Mouse (Mus musculus) cerebellum, postnatal 4 days (tissue): ENCODE results near the gene Ceacam20.
A peak's percentile ranks its signal among the peaks of the same experiment; 100 is the strongest.
"Not testable (repeated sequence)": the region's sequence is repeated elsewhere in the genome, so short reads cannot be mapped to it uniquely, and the experiment has no call there.

ENCODE experiments used
- DNase-seq, 2 experiments: peaks; one replicate each; pipeline ENCODE4 v3.0.0; 2022; ENCODE audit warnings: low spot score in 2 of 2, mixed read lengths in 1 of 2

The Ceacam20 gene

DNA sequence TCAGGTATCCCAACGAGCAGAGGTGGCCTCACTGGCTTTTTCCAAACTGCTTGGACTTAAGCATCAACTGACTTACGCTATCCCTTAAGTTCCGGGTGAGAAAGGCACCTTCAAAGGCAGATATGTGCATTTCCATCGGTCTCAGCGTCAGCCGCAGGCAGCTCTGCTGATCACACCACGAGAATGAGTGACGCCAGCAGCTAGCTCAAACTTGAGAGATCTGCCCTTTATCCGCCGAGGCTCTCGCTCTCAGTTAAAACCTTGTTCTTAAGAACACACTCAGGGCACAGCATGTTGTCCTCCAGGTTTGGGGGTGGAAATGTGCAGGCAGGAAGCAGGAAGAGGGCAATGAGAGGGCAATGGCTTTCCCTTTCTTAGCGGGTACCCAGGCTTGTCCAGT lies 16.3 kb upstream of the Ceacam20 start:
- DNase-seq, result no peak

DNA sequence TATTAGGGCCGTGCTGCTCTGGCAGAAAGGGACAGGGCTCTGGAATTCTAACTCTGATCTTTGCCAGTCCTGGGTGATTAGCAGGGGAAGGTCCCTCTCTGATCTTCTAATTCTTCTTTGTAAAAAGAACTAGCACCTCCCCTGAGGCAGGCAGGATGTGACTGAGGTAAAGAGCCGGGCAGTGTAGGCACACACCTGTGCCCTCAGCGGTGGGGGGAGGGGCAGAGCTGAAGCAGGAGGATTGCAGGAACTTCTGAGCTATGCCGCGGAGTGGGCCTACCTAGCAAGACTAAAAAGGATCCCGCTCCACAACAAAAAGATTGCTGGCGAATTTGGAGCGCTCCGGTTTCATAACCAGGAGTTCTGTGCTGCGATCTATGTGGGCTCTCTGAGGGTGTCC lies 15.2 kb upstream of the Ceacam20 start:
- no peak for DNase-seq

DNA sequence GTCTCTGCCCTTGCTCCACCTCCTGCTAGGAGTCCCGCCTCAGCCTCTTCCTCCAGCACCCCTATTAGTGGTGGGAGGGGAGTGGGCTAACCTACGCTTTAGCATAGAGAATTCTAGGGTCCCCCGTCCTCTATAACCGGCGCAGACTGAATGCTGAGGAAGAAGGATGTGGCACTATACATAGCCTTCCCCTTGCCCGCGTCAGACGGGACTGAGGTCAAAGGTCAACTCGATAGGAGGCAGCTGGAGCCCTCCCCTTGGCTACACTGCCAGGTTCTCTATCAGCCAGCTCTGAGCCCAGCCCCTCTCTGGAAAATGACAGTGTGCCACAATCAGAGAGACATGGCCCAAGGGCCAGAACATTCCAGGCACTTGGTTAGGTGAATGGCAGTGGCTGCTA lies 14.6 kb upstream of the Ceacam20 start, which contains the start of gene Igsf23:
Gene Igsf23, minus strand, starts transcription at position 168 of the 400 bp plus-strand sequence.
- no peak for DNase-seq

- DNase-seq, result no peak
These were observed 12.8 kb upstream of the Ceacam20 start for GRCm38 (mm10) chr7:19952320-19952986.

- DNase-seq, result no peak
These were observed 12.2 kb upstream of the Ceacam20 start for GRCm38 (mm10) chr7:19953054-19953453.

- DNase-seq, result no peak
These were observed 9.4 kb upstream of the Ceacam20 start for GRCm38 (mm10) chr7:19955861-19956260.

- peak; percentile 52 to 83 for DNase-seq
These were observed 8.9 kb upstream of the Ceacam20 start for GRCm38 (mm10) chr7:19956341-19956781.

DNA sequence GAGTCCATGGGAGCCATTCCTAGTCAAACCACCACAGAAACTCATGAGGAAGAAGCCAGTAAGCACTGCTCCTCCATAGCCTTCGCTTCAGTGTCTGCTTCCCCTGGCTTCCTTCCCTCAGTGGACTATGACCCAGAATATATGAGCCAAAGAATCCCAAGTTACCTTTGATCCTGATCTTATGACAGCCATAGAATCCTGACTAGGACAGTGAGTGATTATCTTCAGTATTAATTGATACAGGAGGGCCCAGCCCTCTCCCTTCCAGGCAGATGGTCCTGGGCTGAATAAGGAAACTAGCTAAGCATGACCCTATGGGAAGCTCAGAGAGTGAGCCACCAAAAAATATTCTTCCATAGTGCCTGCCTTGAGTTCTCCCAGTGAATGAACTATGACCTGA lies 2.8 kb upstream of the Ceacam20 start:
- DNase-seq, result no peak

DNA sequence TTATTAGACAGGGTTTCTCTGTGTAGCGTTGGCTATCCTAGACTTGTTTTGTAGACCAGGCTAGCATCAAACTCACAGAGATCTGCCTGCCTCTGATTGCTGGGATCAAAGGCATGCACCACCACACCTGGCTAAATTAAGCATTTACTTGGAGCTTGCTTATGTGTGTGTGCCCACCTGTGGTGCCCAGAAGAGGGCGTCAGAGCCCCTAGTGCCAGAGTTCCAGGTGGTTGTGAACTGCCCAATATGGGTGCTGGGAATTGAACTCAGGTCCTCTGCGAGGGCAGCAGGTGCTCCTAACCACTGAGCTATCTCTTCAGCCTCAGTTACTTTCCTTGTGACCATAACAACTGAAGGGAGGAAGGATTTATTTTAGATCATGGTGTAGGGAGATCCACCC lies 3.9 kb downstream of the Ceacam20 start:
- DNase-seq, result no peak

GRCm38 (mm10) chr7:19969541-19970090 lies 4.4 kb downstream of the Ceacam20 start:
- DNase-seq, result no peak

DNA sequence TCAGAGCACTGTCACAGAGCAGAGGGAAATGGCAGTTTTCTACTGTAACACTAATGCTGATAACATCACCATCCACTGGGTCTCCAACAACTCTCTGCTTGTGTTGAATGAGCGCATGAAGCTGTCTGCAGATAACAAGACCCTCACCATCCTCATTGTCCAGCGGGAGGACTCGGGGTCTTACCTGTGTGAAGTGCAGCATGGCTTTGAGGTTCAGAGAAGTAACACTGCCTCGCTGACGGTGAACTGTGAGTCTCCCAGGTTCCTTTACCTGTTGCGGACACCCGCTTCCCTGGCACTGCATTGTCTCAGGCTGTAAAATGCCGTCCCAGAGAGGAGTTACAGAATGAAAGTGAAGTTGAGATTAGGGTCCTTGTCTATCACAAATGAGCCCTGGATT lies 5.0 kb downstream of the Ceacam20 start:
- DNase-seq, result no peak

GRCm38 (mm10) chr7:19971516-19971915 lies 6.3 kb downstream of the Ceacam20 start:
- no peak for DNase-seq

- not testable (repeated sequence) for DNase-seq
These were observed 26.0 kb downstream of the Ceacam20 start, which contains the start of gene Nlrp9b for GRCm38 (mm10) chr7:19991165-19991564. Gene Nlrp9b, plus strand, starts transcription at chr7:19991465.

- not testable (repeated sequence) for DNase-seq
These were observed 31.5 kb downstream of the Ceacam20 start for GRCm38 (mm10) chr7:19996721-19997120.

DNA sequence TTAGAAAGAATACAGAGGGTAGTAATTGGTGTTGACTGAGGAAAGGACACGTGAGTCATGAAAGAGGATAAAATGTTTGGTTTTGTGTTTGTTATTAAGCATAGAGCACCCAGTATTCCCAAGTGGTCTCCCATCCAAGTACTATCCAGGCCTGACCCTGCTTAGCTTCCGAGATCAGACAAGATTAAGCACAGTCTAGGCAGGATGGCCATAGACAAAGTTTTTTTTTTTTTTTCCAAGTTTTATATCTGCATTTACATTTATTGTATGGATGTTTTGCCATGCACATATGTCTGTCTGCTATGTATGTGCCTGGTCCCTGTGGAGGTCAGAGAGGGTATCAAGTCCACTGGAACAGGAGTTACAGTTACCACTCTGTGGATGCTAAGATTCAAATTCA lies 44.8 kb downstream of the Ceacam20 start:
- DNase-seq, result no peak
